Mouse (Mus musculus): ENCODE data around the gene Cd200. TPM values are rescaled to one million over a fixed set of nuclear protein-coding genes. Genes with fewer than 3 reads are reported as not detected.

Gene Cd200
- polyA plus RNA-seq, 1 experiment from 2014 or later, result 27.6 TPM

- Histone ChIP-seq H3K4me3 (ENCODE audit: control insufficient read depth in 1 of 2, insufficient read depth in 1 of 2, low read depth in 1 of 2, low read length in 2 of 2) (no peak overlapping the region), H3K36me3 (ENCODE audit: control insufficient read depth, insufficient read depth, low read length) (no peaks in the 10 kb centered on the region), H3K27me3 (ENCODE audit: control insufficient read depth, insufficient read depth, low read length) (no peaks in the 10 kb centered on the region), H3K9ac (ENCODE audit: low read length) (no peak overlapping the region), H3K4me1 (ENCODE audit: control insufficient read depth in 2 of 2, insufficient read depth in 2 of 2, low read length in 2 of 2) (no peaks in the 10 kb centered on the region), H3K4me2 (ENCODE audit: low read length) (no peak overlapping the region), H3K27ac (replicated peaks in 1 of 2; ENCODE audit: control insufficient read depth in 1 of 2, insufficient read depth in 1 of 2, low read depth in 2 of 2, low read length in 2 of 2) (no peak overlapping the region), H3K9me3 (ENCODE audit: control insufficient read depth, low read length) (no peaks in the 10 kb centered on the region)
- ATAC-seq (ENCODE audit: insufficient number of reproducible peaks, insufficient read depth, low FRiP score, low read depth), result no peak
- 58% methylated on average over 1 of the region's 1 CpGs for WGBS
Observed at GRCm38 (mm10) chr16:45336478-45336877, 72.4 kb downstream of the Cd200 start.

DNA sequence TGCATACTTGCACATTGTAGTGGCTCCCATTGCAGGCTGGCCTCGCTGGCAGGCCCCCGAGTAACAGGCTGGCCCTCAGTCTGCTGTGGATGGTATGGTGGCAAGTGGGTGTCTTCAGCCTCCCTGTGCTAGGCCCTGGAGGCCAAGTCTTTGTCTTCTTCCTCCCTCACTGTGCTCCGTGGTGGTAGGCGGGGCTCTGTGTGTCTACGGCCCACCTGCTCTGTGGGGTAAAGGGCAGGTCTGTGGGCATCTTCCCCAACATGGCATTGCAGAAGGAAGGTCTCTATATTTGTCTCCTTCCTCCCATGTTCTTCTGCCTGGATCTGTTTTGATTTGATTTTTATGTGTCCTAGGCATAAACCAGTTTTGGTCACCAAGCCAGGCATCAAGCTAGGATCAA lies 74.0 kb downstream of the Cd200 start:
- Histone ChIP-seq H3K9me3 (ENCODE audit: control insufficient read depth, low read length) (no peaks in the 10 kb centered on the region), H3K4me3 (ENCODE audit: control insufficient read depth in 1 of 2, insufficient read depth in 1 of 2, low read depth in 1 of 2, low read length in 2 of 2) (no peak overlapping the region), H3K27me3 (ENCODE audit: control insufficient read depth, insufficient read depth, low read length) (no peaks in the 10 kb centered on the region), H3K27ac (replicated peaks in 1 of 2; ENCODE audit: control insufficient read depth in 1 of 2, insufficient read depth in 1 of 2, low read depth in 2 of 2, low read length in 2 of 2) (no peak overlapping the region), H3K4me1 (ENCODE audit: control insufficient read depth in 2 of 2, insufficient read depth in 2 of 2, low read length in 2 of 2) (no peaks in the 10 kb centered on the region), H3K36me3 (ENCODE audit: control insufficient read depth, insufficient read depth, low read length) (no peaks in the 10 kb centered on the region), H3K4me2 (ENCODE audit: low read length) (no peak overlapping the region), H3K9ac (ENCODE audit: low read length) (no peak overlapping the region)
- 82% methylated on average over 5 of the region's 5 CpGs for WGBS
- no peak for ATAC-seq (ENCODE audit: insufficient number of reproducible peaks, insufficient read depth, low FRiP score, low read depth)

DNA sequence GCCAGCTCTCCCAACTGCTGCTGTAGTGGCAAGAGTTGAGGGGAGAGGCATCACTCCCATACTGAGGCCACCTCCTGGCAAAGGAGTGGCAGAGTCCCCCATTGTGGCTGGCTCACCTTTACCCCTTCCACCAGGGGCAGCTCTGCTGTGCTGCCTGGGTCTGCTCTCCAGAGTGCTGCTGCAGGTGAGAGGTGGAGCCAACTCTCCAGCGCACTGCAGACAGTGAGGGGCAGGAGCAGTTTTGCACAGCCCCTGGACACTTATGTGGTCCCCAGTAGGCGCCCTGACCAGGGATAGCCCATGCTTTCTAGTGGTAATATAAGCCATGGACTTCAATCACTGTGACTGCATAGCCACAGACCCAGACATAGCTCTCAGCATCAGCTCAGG lies 74.5 kb downstream of the Cd200 start:
- ATAC-seq (ENCODE audit: insufficient number of reproducible peaks, insufficient read depth, low FRiP score, low read depth), result no peak
- Histone ChIP-seq H3K36me3 (ENCODE audit: control insufficient read depth, insufficient read depth, low read length) (no peaks in the 10 kb centered on the region), H3K9ac (ENCODE audit: low read length) (no peak overlapping the region), H3K27ac (replicated peaks in 1 of 2; ENCODE audit: control insufficient read depth in 1 of 2, insufficient read depth in 1 of 2, low read depth in 2 of 2, low read length in 2 of 2) (no peak overlapping the region), H3K27me3 (ENCODE audit: control insufficient read depth, insufficient read depth, low read length) (no peaks in the 10 kb centered on the region), H3K4me3 (ENCODE audit: control insufficient read depth in 1 of 2, insufficient read depth in 1 of 2, low read depth in 1 of 2, low read length in 2 of 2) (no peak overlapping the region), H3K4me2 (ENCODE audit: low read length) (no peak overlapping the region), H3K9me3 (ENCODE audit: control insufficient read depth, low read length) (no peaks in the 10 kb centered on the region), H3K4me1 (ENCODE audit: control insufficient read depth in 2 of 2, insufficient read depth in 2 of 2, low read length in 2 of 2) (peaks cover 0 to 2% of the 10 kb centered on the region in 2 experiments; a peak in 1 of 4 replicates)
- WGBS, result 65% methylated on average over 2 of the region's 2 CpGs

GRCm38 (mm10) chr16:45333678-45334375 lies 75.0 kb downstream of the Cd200 start:
- ATAC-seq (ENCODE audit: insufficient number of reproducible peaks, insufficient read depth, low FRiP score, low read depth), result no peak
- WGBS, result 86% methylated on average over 8 of the region's 8 CpGs

GRCm38 (mm10) chr16:45332591-45332990 lies 76.3 kb downstream of the Cd200 start:
- Histone ChIP-seq H3K4me2 (ENCODE audit: low read length) (no peak overlapping the region), H3K9me3 (ENCODE audit: control insufficient read depth, low read length) (no peaks in the 10 kb centered on the region), H3K27me3 (ENCODE audit: control insufficient read depth, insufficient read depth, low read length) (no peaks in the 10 kb centered on the region), H3K4me3 (ENCODE audit: control insufficient read depth in 1 of 2, insufficient read depth in 1 of 2, low read depth in 1 of 2, low read length in 2 of 2) (no peak overlapping the region), H3K36me3 (ENCODE audit: control insufficient read depth, insufficient read depth, low read length) (no peaks in the 10 kb centered on the region), H3K27ac (replicated peaks in 1 of 2; ENCODE audit: control insufficient read depth in 1 of 2, insufficient read depth in 1 of 2, low read depth in 2 of 2, low read length in 2 of 2) (no peak overlapping the region), H3K9ac (ENCODE audit: low read length) (no peak overlapping the region), H3K4me1 (ENCODE audit: control insufficient read depth in 2 of 2, insufficient read depth in 2 of 2, low read length in 2 of 2) (peaks cover 0 to 2% of the 10 kb centered on the region in 2 experiments; a peak in 1 of 4 replicates)
- no peak for ATAC-seq (ENCODE audit: insufficient number of reproducible peaks, insufficient read depth, low FRiP score, low read depth)
- WGBS, result 76% methylated on average over 8 of the region's 8 CpGs

More at GRCm38 (mm10) chr16:45333678-45334375, 75.0 kb downstream of the Cd200 start:
- Histone ChIP-seq H3K36me3 (ENCODE audit: control insufficient read depth, insufficient read depth, low read length) (no peaks in the 10 kb centered on the region), H3K9ac (ENCODE audit: low read length) (no peak overlapping the region), H3K4me1 (ENCODE audit: control insufficient read depth in 2 of 2, insufficient read depth in 2 of 2, low read length in 2 of 2) (peaks cover 0 to 2% of the 10 kb centered on the region in 2 experiments; a peak in 1 of 4 replicates), H3K27ac (replicated peaks in 1 of 2; ENCODE audit: control insufficient read depth in 1 of 2, insufficient read depth in 1 of 2, low read depth in 2 of 2, low read length in 2 of 2) (no peak overlapping the region), H3K27me3 (ENCODE audit: control insufficient read depth, insufficient read depth, low read length) (no peaks in the 10 kb centered on the region), H3K4me3 (ENCODE audit: control insufficient read depth in 1 of 2, insufficient read depth in 1 of 2, low read depth in 1 of 2, low read length in 2 of 2) (no peak overlapping the region), H3K9me3 (ENCODE audit: control insufficient read depth, low read length) (no peaks in the 10 kb centered on the region), H3K4me2 (ENCODE audit: low read length) (no peak overlapping the region)

Other genes starting within 250 kb of the Cd200 start
- not detected in 2 replicates for gene Btla, start 184.7 kb downstream of the Cd200 start, polyA plus RNA-seq (2014; fragmentation: Nextera tagmentation; extraction: Ambion mirVana)
- not detected in 2 replicates for gene Gm609, start 83.9 kb upstream of the Cd200 start, polyA plus RNA-seq (2014; fragmentation: Nextera tagmentation; extraction: Ambion mirVana)
- gene Gm17783, start 123.0 kb upstream of the Cd200 start, polyA plus RNA-seq (2014; fragmentation: Nextera tagmentation; extraction: Ambion mirVana), result not detected in 2 replicates
- gene Slc9c1, start 126.3 kb upstream of the Cd200 start, polyA plus RNA-seq (2014; fragmentation: Nextera tagmentation; extraction: Ambion mirVana), result not detected in 2 replicates
- gene Gcsam, start 201.3 kb upstream of the Cd200 start, polyA plus RNA-seq (2014; fragmentation: Nextera tagmentation; extraction: Ambion mirVana), result 0.15 TPM in 1 of 2 replicates, not detected in the other
- gene BC016579, start 245.0 kb upstream of the Cd200 start, polyA plus RNA-seq (2014; fragmentation: Nextera tagmentation; extraction: Ambion mirVana), result not detected in 2 replicates